In the genomic region with DNA sequence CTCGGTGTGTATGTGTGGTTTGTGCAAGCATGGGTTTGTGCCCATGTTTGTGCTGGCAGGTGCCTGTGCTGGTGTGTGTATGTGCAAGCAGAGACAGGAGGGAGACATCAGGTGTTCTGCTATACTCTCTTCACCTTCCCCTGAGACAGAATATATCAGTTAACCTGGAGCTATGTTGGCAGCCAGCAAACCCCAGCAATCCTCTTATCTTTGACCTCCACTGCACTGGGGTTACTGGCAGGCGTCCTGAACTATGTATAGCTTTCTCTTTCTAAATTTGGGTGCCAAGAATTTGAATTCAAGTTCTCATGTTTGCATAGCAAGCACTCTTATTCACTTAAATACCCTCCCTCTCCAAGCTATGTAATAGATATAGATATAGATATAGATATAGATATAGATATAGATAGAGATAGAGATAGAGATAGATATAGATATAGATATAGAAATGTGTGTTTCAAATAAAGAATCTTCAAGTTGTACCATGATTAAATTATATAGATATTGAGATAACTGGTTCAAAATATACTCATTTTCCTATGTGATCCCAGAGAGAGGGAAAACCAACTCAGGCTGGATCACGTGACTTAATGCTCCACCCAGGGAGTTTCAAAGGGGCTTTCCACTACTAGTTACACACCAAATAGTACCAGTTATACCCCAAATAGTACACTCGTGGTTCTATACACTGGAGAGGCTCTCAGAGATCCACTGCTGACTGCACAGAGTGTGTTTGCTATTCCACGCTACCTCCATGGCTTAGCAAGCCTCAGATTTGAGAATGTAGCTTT, we compare ENCODE assay signal across 25 mouse cellular contexts. TPM values are rescaled to one million over a fixed set of nuclear protein-coding genes. Genes with fewer than 3 reads are reported as not detected.
DNase-seq lines count a peak whose midpoint lies in the region; ATAC-seq and TF ChIP-seq lines count a peak whose summit lies in the region.
"Had no signal": no experiment of that assay in that cellular context is flagged by ENCODE, and none has a peak within 500 bp of the region (broad histone marks: within the 10 kb centered on the region; RNA-seq: fewer than 3 reads in every experiment).

No protein-coding gene starts in this region.

- TF ChIP-seq CTCF in forebrain, postnatal 0 days (IDR thresholded peaks at IDR 0.05; ENCODE audit: low read depth): no peak
- TF ChIP-seq CTCF in heart, adult 2 months (IDR thresholded peaks at IDR 0.05): no peak
- TF ChIP-seq CTCF in CH12.LX (conservative IDR thresholded peaks at IDR 0.05 in 1 of 2, IDR thresholded peaks at IDR 0.05 in 1 of 2; ENCODE audit: low read depth in 2 of 2, low read length in 2 of 2): no peak
- TF ChIP-seq CTCF in thymus, adult 2 months (IDR thresholded peaks at IDR 0.05; ENCODE audit: borderline replicate concordance, control insufficient read depth, extremely low read depth, insufficient read depth, low read length, poor library complexity): no peak

- in situ Hi-C loops in CH12.LX (cut with MboI; ENCODE audit: low pct_ligation_motif_present, low pct_unique_long_range_greater_than_20kb, low sequenced_read_pairs): no loop called here

- no peak overlapping the region for H3K9ac ChIP-seq in forebrain, embryonic 13.5 days
- H3K9ac ChIP-seq in forebrain, postnatal 0 days: no peak overlapping the region
- no peak overlapping the region for H3K9ac ChIP-seq in heart, adult 2 months (ENCODE audit: low read depth, low read length)
- no peak overlapping the region for H3K9ac ChIP-seq in CH12.LX (ENCODE audit: insufficient read depth, low read depth)
- H3K9ac ChIP-seq: hindbrain, embryonic 13.5 days; limb, embryonic 15.5 days; liver, embryonic 13.5 days; midbrain, embryonic 12.5 days; neural tube, embryonic 12.5 days had no signal

- no peak overlapping the region for H3K4me2 ChIP-seq in forebrain, embryonic 13.5 days
- no peak overlapping the region for H3K4me2 ChIP-seq in forebrain, postnatal 0 days (ENCODE audit: low read depth)
- no peak overlapping the region for H3K4me2 ChIP-seq in CH12.LX (ENCODE audit: insufficient read depth, low read depth, poor library complexity, severe bottlenecking)
- H3K4me2 ChIP-seq: hindbrain, embryonic 13.5 days; limb, embryonic 15.5 days; liver, embryonic 13.5 days; midbrain, embryonic 12.5 days; neural tube, embryonic 12.5 days had no signal

- no peaks in the 10 kb centered on the region for H3K36me3 ChIP-seq in forebrain, embryonic 13.5 days (ENCODE audit: poor library complexity, severe bottlenecking)
- no peaks in the 10 kb centered on the region for H3K36me3 ChIP-seq in forebrain, postnatal 0 days (ENCODE audit: insufficient read depth)
- H3K36me3 ChIP-seq in heart, adult 2 months (ENCODE audit: control insufficient read depth, insufficient read depth, low read length): no peaks in the 10 kb centered on the region
- peaks cover 24 to 52% of the 10 kb centered on the region in 2 experiments for H3K36me3 ChIP-seq in CH12.LX (replicated peaks in 1 of 2; ENCODE audit: control insufficient read depth in 1 of 2, insufficient read depth in 1 of 2, low read length in 1 of 2)
- no peaks in the 10 kb centered on the region for H3K36me3 ChIP-seq in thymus, adult 2 months (ENCODE audit: control insufficient read depth, insufficient read depth, low read length)
- H3K36me3 ChIP-seq: hindbrain, embryonic 13.5 days; limb, embryonic 15.5 days; liver, embryonic 13.5 days; midbrain, embryonic 12.5 days; neural tube, embryonic 12.5 days had no signal

- H3K27me3 ChIP-seq in forebrain, embryonic 13.5 days: no peaks in the 10 kb centered on the region
- H3K27me3 ChIP-seq in forebrain, postnatal 0 days (ENCODE audit: insufficient read depth, low read length): no peaks in the 10 kb centered on the region
- no peaks in the 10 kb centered on the region for H3K27me3 ChIP-seq in heart, adult 2 months (ENCODE audit: control insufficient read depth, insufficient read depth, low read length)
- H3K27me3 ChIP-seq in CH12.LX (replicated peaks): no peaks in the 10 kb centered on the region
- H3K27me3 ChIP-seq in thymus, adult 2 months (ENCODE audit: control insufficient read depth, insufficient read depth, low read length): no peaks in the 10 kb centered on the region
- H3K27me3 ChIP-seq: hindbrain, embryonic 13.5 days; limb, embryonic 15.5 days; liver, embryonic 13.5 days; midbrain, embryonic 12.5 days; neural tube, embryonic 12.5 days; Patski had no signal

- no peaks in the 10 kb centered on the region for H3K79me2 ChIP-seq in heart, adult 2 months (replicated peaks; ENCODE audit: control insufficient read depth, insufficient read depth, low read length)
- no peaks in the 10 kb centered on the region for H3K79me2 ChIP-seq in CH12.LX (replicated peaks; ENCODE audit: control insufficient read depth, extremely low read depth, insufficient read depth, poor library complexity, severe bottlenecking)

- intact Hi-C loops in heart, adult 2 months (cut with DNase I): no loop called here
- intact Hi-C loops in heart, postnatal 25 days (cut with DNase I): no loop called here

- peak; percentile 16; the same call in 1 of the 2 replicates for ATAC-seq in forebrain, embryonic 13.5 days
- ATAC-seq in forebrain, postnatal 0 days: no peak
- ATAC-seq in megakaryocyte progenitor cell, adult 5-6 weeks (replicated peaks; ENCODE audit: poor library complexity): peak; percentile 64
- ATAC-seq: intestine, postnatal 0 days; Patski had no signal

- dilution Hi-C loops in CH12.LX (cut with MboI; ENCODE audit: extremely low pct_ligation_motif_present, extremely low pct_unique_long_range_greater_than_20kb, low sequenced_read_pairs): no loop called here

- H3K27ac ChIP-seq in forebrain, embryonic 13.5 days: no peak overlapping the region
- no peak overlapping the region for H3K27ac ChIP-seq in forebrain, postnatal 0 days (ENCODE audit: low read depth, low read length)
- peak overlapping the region; percentile 17; the same call in 1 of the 2 replicates for H3K27ac ChIP-seq in heart, adult 2 months
- peak overlapping the region; percentile 64; the same call in 1 of the 2 replicates for H3K27ac ChIP-seq in CH12.LX (ENCODE audit: insufficient read depth, low read depth)
- no peak overlapping the region for H3K27ac ChIP-seq in thymus, adult 2 months (ENCODE audit: control insufficient read depth, insufficient read depth, low read length)
- H3K27ac ChIP-seq: hindbrain, embryonic 13.5 days; limb, embryonic 10.5 days; limb, embryonic 15.5 days; liver, embryonic 13.5 days; midbrain, embryonic 12.5 days; neural tube, embryonic 12.5 days had no signal

- no peak for TF ChIP-seq POLR2A in heart, adult 2 months (IDR thresholded peaks at IDR 0.05; ENCODE audit: insufficient read depth, low read depth, low read length)
- no peak for TF ChIP-seq POLR2A in CH12.LX (IDR thresholded peaks at IDR 0.05; ENCODE audit: low read depth, low read length)
- TF ChIP-seq POLR2A in thymus, adult 2 months (IDR thresholded peaks at IDR 0.05; ENCODE audit: control insufficient read depth, extremely low read depth, insufficient read depth, low read length, poor library complexity): no peak

- no peaks in the 10 kb centered on the region for H3K9me3 ChIP-seq in forebrain, embryonic 13.5 days (replicated peaks)
- H3K9me3 ChIP-seq in forebrain, postnatal 0 days (ENCODE audit: low read length): no peaks in the 10 kb centered on the region
- no peaks in the 10 kb centered on the region for H3K9me3 ChIP-seq in CH12.LX (replicated peaks; ENCODE audit: low read length)
- H3K9me3 ChIP-seq: G1E; hindbrain, embryonic 13.5 days; limb, embryonic 10.5 days; limb, embryonic 15.5 days; liver, embryonic 13.5 days; midbrain, embryonic 12.5 days; neural tube, embryonic 12.5 days had no signal

- no peak for DNase-seq in forebrain, postnatal 0 days
- DNase-seq in heart, adult 2 months: peak in 1 of 2 experiments; percentile 29
- DNase-seq in heart, postnatal 25 days (ENCODE audit: low spot score): no peak
- no peak for DNase-seq in CH12.LX (ENCODE audit: extremely low read depth)
- no peak for DNase-seq in thymus, adult 2 months
- DNase-seq: adrenal gland, postnatal 10 days; cerebellum, adult 8-10 months; cerebellum, postnatal 25 days; gastrocnemius, postnatal 14 days; kidney, adult 9 months; kidney, postnatal 10 days; liver, embryonic 13.5 days; lung, adult 2 months; thymus, postnatal 14 days had no signal

- no peak for TF ChIP-seq EP300 in heart, adult 2 months (IDR thresholded peaks at IDR 0.05; ENCODE audit: insufficient read depth, low read depth, low read length)
- TF ChIP-seq EP300 in CH12.LX (IDR thresholded peaks at IDR 0.05; ENCODE audit: low read length): no peak

- 82% methylated on average over 5 of the region's 5 CpGs for WGBS in forebrain, embryonic 13.5 days
- 74% methylated on average over 5 of the region's 5 CpGs for WGBS in forebrain, postnatal 0 days
- 58% methylated on average over 5 of the region's 5 CpGs for WGBS in heart, adult 2 months
- 92% methylated on average over 5 of the region's 5 CpGs for WGBS in thymus, adult 2 months

- no peak overlapping the region for H3K4me3 ChIP-seq in forebrain, embryonic 13.5 days
- H3K4me3 ChIP-seq in forebrain, postnatal 0 days (ENCODE audit: low read depth, low read length): no peak overlapping the region
- H3K4me3 ChIP-seq in heart, adult 2 months: no peak overlapping the region
- H3K4me3 ChIP-seq in CH12.LX (replicated peaks in 1 of 3; ENCODE audit: low read depth in 2 of 3, low read length in 2 of 3, poor library complexity in 1 of 3): no peak overlapping the region
- no peak overlapping the region for H3K4me3 ChIP-seq in thymus, adult 2 months (ENCODE audit: control insufficient read depth, insufficient read depth, low read length)
- H3K4me3 ChIP-seq: hindbrain, embryonic 13.5 days; limb, embryonic 10.5 days; limb, embryonic 15.5 days; liver, embryonic 13.5 days; midbrain, embryonic 12.5 days; myocyte; neural tube, embryonic 12.5 days had no signal

- H3K4me1 ChIP-seq in forebrain, embryonic 13.5 days: no peaks in the 10 kb centered on the region
- no peaks in the 10 kb centered on the region for H3K4me1 ChIP-seq in forebrain, postnatal 0 days (ENCODE audit: insufficient read depth)
- peaks cover 2% of the 10 kb centered on the region for H3K4me1 ChIP-seq in heart, adult 2 months (ENCODE audit: control insufficient read depth, insufficient read depth, low read length)
- H3K4me1 ChIP-seq in CH12.LX (ENCODE audit: control insufficient read depth in 1 of 2, insufficient read depth in 2 of 2): peaks cover 50 to 87% of the 10 kb centered on the region in 2 experiments
- no peaks in the 10 kb centered on the region; the same call in 1 of the 2 replicates for H3K4me1 ChIP-seq in thymus, adult 2 months (replicated peaks; ENCODE audit: control insufficient read depth, insufficient read depth, low read length)
- H3K4me1 ChIP-seq: hindbrain, embryonic 13.5 days; limb, embryonic 10.5 days; limb, embryonic 15.5 days; liver, embryonic 13.5 days; midbrain, embryonic 12.5 days; neural tube, embryonic 12.5 days had no signal

- TF ChIP-seq RAD21 in CH12.LX (IDR thresholded peaks at IDR 0.05; ENCODE audit: low read depth, low read length): no peak

RNA-seq across cellular contexts. Expression of gene Ly75, which starts 17.1 kb away (rescaled TPM):
- polyA plus RNA-seq in forebrain, embryonic 13.5 days (2015; fragmentation: Nextera tagmentation; extraction: Ambion mirVana): 0.41 and 0.63 TPM in 2 replicates
- total RNA-seq in forebrain, postnatal 0 days (2014; rRNA removed): 3.9 and 4.8 TPM in 2 replicates
- 1.2 and 1.7 TPM in 2 replicates for polyA plus RNA-seq in forebrain, postnatal 0 days (2015; fragmentation: Nextera tagmentation; extraction: Ambion mirVana)
- under 1 TPM; 0.57 to 0.68 TPM for total RNA-seq in heart, adult 2 months (2021)
- polyA plus RNA-seq in heart, adult 2 months (2012; rRNA removed): 0.37 and 0.79 TPM in 2 replicates
- under 1 TPM; 0.61 to 0.75 TPM for total RNA-seq in heart, postnatal 25 days (2021)
- total RNA-seq in CH12.LX (2012; rRNA removed) (18.8 and 32.2 TPM in 2 replicates), CH12.LX (2014; rRNA removed) (13.8 and 14.5 TPM in 2 replicates)
- 10.1 and 10.6 TPM in 2 replicates for polyA plus RNA-seq in CH12.LX (2012; ENCODE audit: insufficient read length, low read depth)
- total RNA-seq in megakaryocyte progenitor cell, adult 5-6 weeks (2015): 2.5 and 3.4 TPM in 2 replicates
- 4.4 and 4.5 TPM in 2 replicates for total RNA-seq in megakaryocyte progenitor cell, adult 5-6 weeks (2017)
- polyA plus RNA-seq in thymus, adult 2 months (2012; rRNA removed): 17.4 and 20.8 TPM in 2 replicates

Comparison
In these comparisons a context has a peak if more than half of its experiments do, and no peak if none do; other contexts are left out.
1. H3K27ac ChIP-seq: peak in heart, adult 2 months (single experiment) and CH12.LX (single experiment); none in forebrain, embryonic 13.5 days (single experiment), forebrain, postnatal 0 days (single experiment) and thymus, adult 2 months (single experiment).